Mouse (Mus musculus) neural tube, embryonic 12.5 days (tissue): ENCODE results near the gene Itgad. TPM values are rescaled to one million over a fixed set of nuclear protein-coding genes. Genes with fewer than 3 reads are reported as not detected.

Source experiments
- ATAC-seq: fragments of 200-750 bp; cut with Nextera tagmentation; 2 replicates; pipeline ENCODE4 v1.8.0; 2017; ENCODE audit warnings: low read depth, mild to moderate bottlenecking, moderate TSS enrichment, moderate library complexity; ENCODE audit not compliant: low FRiP score
- H3K27ac ChIP-seq: fragments of 300-500 bp; sonication (generic); 2 replicates; pipeline ENCODE4 v1.5.1; 2016
- H3K27me3 ChIP-seq: fragments of 300-500 bp; sonication (generic); replicated peaks from 2 replicates; pipeline ENCODE4 v1.6.1; 2016; ENCODE audit warnings: mild to moderate bottlenecking
- H3K36me3 ChIP-seq: fragments of 300-500 bp; sonication (generic); 2 replicates; pipeline ENCODE4 v1.6.1; 2016; ENCODE audit warnings: mild to moderate bottlenecking
- H3K4me1 ChIP-seq: fragments of 300-500 bp; sonication (generic); 2 replicates; pipeline ENCODE4 v1.6.1; 2016
- H3K4me2 ChIP-seq: fragments of 300-500 bp; sonication (generic); replicated peaks from 2 replicates; pipeline ENCODE4 v1.6.1; 2016; ENCODE audit warnings: mild to moderate bottlenecking
- H3K4me3 ChIP-seq: fragments of 300-500 bp; sonication (generic); 2 replicates; pipeline ENCODE4 v1.5.1; 2016
- H3K9ac ChIP-seq: fragments of 300-500 bp; sonication (generic); 2 replicates; pipeline ENCODE4 v1.6.1; 2016; ENCODE audit warnings: mild to moderate bottlenecking
- H3K9me3 ChIP-seq: fragments of 300-500 bp; sonication (generic); 2 replicates; pipeline ENCODE4 v1.6.1; 2016; ENCODE audit warnings: mild to moderate bottlenecking
- WGBS: fragments of 180-500 bp; shearing (Covaris S2); methylation state at CpG from one replicate; pipeline ENCODE4 v1.1.7; 2016; 5-methylcytosine and 5-hydroxymethylcytosine counted together
- polyA plus RNA-seq: library from polyadenylated mRNA; unstranded; fragments of >200 nt; fragmentation: Nextera tagmentation; extraction: Ambion mirVana; gene quantifications from 2 replicates; pipeline ENCODE4 v1.2.1, GENCODE M21; 2016

Itgad gene
- polyA plus RNA-seq, 1 experiment from 2014 or later = not detected

- Histone ChIP-seq H3K4me2 (peak overlapping the region; percentile 73), H3K36me3 (peaks cover 25% of the 10 kb centered on the region), H3K9me3 (no peaks in the 10 kb centered on the region), H3K4me3 (peak overlapping the region; percentile 41), H3K4me1 (peaks cover 16% of the 10 kb centered on the region), H3K27ac (no peak overlapping the region), H3K9ac (peak overlapping the region; percentile 63), H3K27me3 (0 out of 2 replicates have a peak, but pooled peaks cover 5% of the 10 kb centered on the region)
- peak; percentile 85 for ATAC-seq
- WGBS = 2% methylated on average over 13 of the region's 13 CpGs
These were observed 93.3 kb downstream of the Itgad start for GRCm38 (mm10) chr7:128247443-128247842.

GRCm38 (mm10) chr7:128248081-128249042 lies 94.2 kb downstream of the Itgad start:
- ATAC-seq = no peak
- Histone ChIP-seq H3K9ac (no peak overlapping the region), H3K36me3 (peaks cover 16% of the 10 kb centered on the region), H3K9me3 (no peaks in the 10 kb centered on the region), H3K4me1 (peaks cover 19% of the 10 kb centered on the region), H3K27me3 (0 out of 2 replicates have a peak, but pooled peaks cover 5% of the 10 kb centered on the region), H3K27ac (no peak overlapping the region), H3K4me2 (peak overlapping the region; percentile 73), H3K4me3 (no peak overlapping the region)
- WGBS = 85% methylated on average over 10 of the region's 10 CpGs

- WGBS = 85% methylated on average over 5 of the region's 5 CpGs
- H3K27me3 ChIP-seq = 0 out of 2 replicates have a peak, but pooled peaks cover 5% of the 10 kb centered on the region
These were observed 95.8 kb downstream of the Itgad start for GRCm38 (mm10) chr7:128249998-128250397.

GRCm38 (mm10) chr7:128251946-128252345 lies 97.8 kb downstream of the Itgad start:
- H3K9ac ChIP-seq = peak overlapping the region; percentile 29; the same call in 1 of the 2 replicates
- 51% methylated on average over 12 of the region's 12 CpGs for WGBS
- no peak overlapping the region for H3K27ac ChIP-seq
- H3K27me3 ChIP-seq = no peaks in the 10 kb centered on the region
- H3K4me2 ChIP-seq = peak overlapping the region; percentile 66
- ATAC-seq = no peak
- H3K36me3 ChIP-seq = no peaks in the 10 kb centered on the region; the same call in 1 of the 2 replicates
- H3K4me1 ChIP-seq = peaks cover 10% of the 10 kb centered on the region; the same call in 1 of the 2 replicates
- no peak overlapping the region for H3K4me3 ChIP-seq
- no peaks in the 10 kb centered on the region for H3K9me3 ChIP-seq

More at GRCm38 (mm10) chr7:128249998-128250397, 95.8 kb downstream of the Itgad start:
- Histone ChIP-seq H3K9me3 (no peaks in the 10 kb centered on the region), H3K36me3 (peaks cover 4% of the 10 kb centered on the region), H3K9ac (no peak overlapping the region), H3K27ac (no peak overlapping the region), H3K4me3 (no peak overlapping the region), H3K4me1 (peaks cover 19% of the 10 kb centered on the region), H3K4me2 (no peak overlapping the region)
- no peak for ATAC-seq

GRCm38 (mm10) chr7:128252609-128253008 lies 98.4 kb downstream of the Itgad start:
- Histone ChIP-seq H3K9ac (peak overlapping the region; percentile 53), H3K4me3 (peak overlapping the region; percentile 24), H3K9me3 (no peaks in the 10 kb centered on the region), H3K4me1 (peaks cover 10% of the 10 kb centered on the region; the same call in 1 of the 2 replicates), H3K27ac (no peak overlapping the region), H3K4me2 (peak overlapping the region; percentile 66), H3K27me3 (no peaks in the 10 kb centered on the region), H3K36me3 (no peaks in the 10 kb centered on the region; the same call in 1 of the 2 replicates)
- ATAC-seq = 0 out of 2 replicates have a peak, but pooled peaks have one; percentile 61
- 10% methylated on average over 24 of the region's 24 CpGs for WGBS

GRCm38 (mm10) chr7:128254978-128255377 lies 100.8 kb downstream of the Itgad start:
- ATAC-seq = no peak
- Histone ChIP-seq H3K9ac (no peak overlapping the region), H3K4me1 (peaks cover 10% of the 10 kb centered on the region; the same call in 1 of the 2 replicates), H3K4me2 (no peak overlapping the region), H3K4me3 (no peak overlapping the region), H3K36me3 (no peaks in the 10 kb centered on the region), H3K27me3 (no peaks in the 10 kb centered on the region), H3K27ac (no peak overlapping the region), H3K9me3 (no peaks in the 10 kb centered on the region)
- WGBS = 61% methylated on average over 2 of the region's 2 CpGs

GRCm38 (mm10) chr7:128255757-128256156 lies 101.6 kb downstream of the Itgad start:
- Histone ChIP-seq H3K36me3 (no peaks in the 10 kb centered on the region), H3K9me3 (no peaks in the 10 kb centered on the region), H3K9ac (no peak overlapping the region), H3K27me3 (no peaks in the 10 kb centered on the region), H3K4me3 (no peak overlapping the region), H3K4me1 (peaks cover 10% of the 10 kb centered on the region; the same call in 1 of the 2 replicates), H3K27ac (no peak overlapping the region), H3K4me2 (no peak overlapping the region)
- no peak for ATAC-seq
- 88% methylated on average over 5 of the region's 5 CpGs for WGBS

- Histone ChIP-seq H3K27ac (no peak overlapping the region), H3K4me2 (no peak overlapping the region), H3K9me3 (no peaks in the 10 kb centered on the region)
These were observed 102.7 kb downstream of the Itgad start for GRCm38 (mm10) chr7:128256783-128257334.

GRCm38 (mm10) chr7:128265411-128265810 lies 111.2 kb downstream of the Itgad start, which contains the start of gene Slc5a2:
Gene Slc5a2 (plus strand): TSS chr7:128265657.
- ATAC-seq = no peak
- WGBS = 86% methylated on average over 6 of the region's 6 CpGs
- H3K27ac ChIP-seq = no peak within 1 kb of the TSS

More at GRCm38 (mm10) chr7:128256783-128257334, 102.7 kb downstream of the Itgad start:
- no peak for ATAC-seq
- H3K9ac ChIP-seq = no peak overlapping the region
- H3K27me3 ChIP-seq = no peaks in the 10 kb centered on the region
- H3K4me3 ChIP-seq = no peak overlapping the region
- peaks cover 10% of the 10 kb centered on the region; the same call in 1 of the 2 replicates for H3K4me1 ChIP-seq
- no peaks in the 10 kb centered on the region for H3K36me3 ChIP-seq
- WGBS = 67% methylated on average over 5 of the region's 5 CpGs

GRCm38 (mm10) chr7:128266056-128266455 lies 111.9 kb downstream of the Itgad start:
- Histone ChIP-seq H3K9ac (no peak overlapping the region), H3K36me3 (peaks cover 7% of the 10 kb centered on the region; the same call in 1 of the 2 replicates), H3K4me2 (no peak overlapping the region), H3K4me1 (no peaks in the 10 kb centered on the region), H3K9me3 (no peaks in the 10 kb centered on the region), H3K27ac (no peak overlapping the region), H3K4me3 (no peak overlapping the region), H3K27me3 (no peaks in the 10 kb centered on the region)
- WGBS = 78% methylated on average over 5 of the region's 5 CpGs
- ATAC-seq = no peak

More at GRCm38 (mm10) chr7:128265411-128265810, 111.2 kb downstream of the Itgad start, which contains the start of gene Slc5a2:
- H3K4me2 ChIP-seq = no peak within 1 kb of the TSS
- no peaks in the 10 kb centered on the region for H3K27me3 ChIP-seq
- H3K4me1 ChIP-seq = no peaks in the 10 kb centered on the region
- H3K9me3 ChIP-seq = no peaks in the 10 kb centered on the region
- peaks cover 3% of the 10 kb centered on the region; the same call in 1 of the 2 replicates for H3K36me3 ChIP-seq
- H3K4me3 ChIP-seq = no peak within 1 kb of the TSS
- H3K9ac ChIP-seq = no peak within 1 kb of the TSS

GRCm38 (mm10) chr7:128267391-128267790 lies 113.2 kb downstream of the Itgad start:
- H3K4me3 ChIP-seq = no peak overlapping the region
- H3K9me3 ChIP-seq = no peaks in the 10 kb centered on the region
- H3K4me2 ChIP-seq = no peak overlapping the region
- no peak overlapping the region for H3K9ac ChIP-seq
- no peak for ATAC-seq
- no peak overlapping the region for H3K27ac ChIP-seq
- H3K36me3 ChIP-seq = peaks cover 20% of the 10 kb centered on the region
- H3K27me3 ChIP-seq = no peaks in the 10 kb centered on the region
- no peaks in the 10 kb centered on the region for H3K4me1 ChIP-seq
- WGBS = 69% methylated on average over 13 of the region's 13 CpGs

- Histone ChIP-seq H3K27me3 (no peaks in the 10 kb centered on the region), H3K9ac (no peak overlapping the region), H3K4me2 (no peak overlapping the region), H3K4me1 (no peaks in the 10 kb centered on the region), H3K36me3 (peaks cover 23% of the 10 kb centered on the region), H3K9me3 (no peaks in the 10 kb centered on the region), H3K27ac (no peak overlapping the region), H3K4me3 (no peak overlapping the region)
- ATAC-seq = no peak
- WGBS = 69% methylated on average over 7 of the region's 7 CpGs
These were observed 113.6 kb downstream of the Itgad start for GRCm38 (mm10) chr7:128267813-128268212.
